Mouse (Mus musculus) brain, embryonic 14.5 days (tissue): ENCODE data around the gene Asb13.

ENCODE experiments used
- CTCF ChIP-seq: fragments of 200-500 bp; IDR thresholded peaks from 2 replicates; pipeline ENCODE4 v1.5.1; 2012; ENCODE audit warnings: inconsistent platforms, mild to moderate bottlenecking, moderate library complexity, borderline replicate concordance; ENCODE audit not compliant: insufficient read depth, insufficient read length; ENCODE audit errors: extremely low read depth
- POLR2A ChIP-seq: fragments of 200-500 bp; IDR thresholded peaks from 2 replicates; pipeline ENCODE4 v1.6.1; 2012; ENCODE audit warnings: mild to moderate bottlenecking, inconsistent platforms, borderline replicate concordance; ENCODE audit not compliant: poor library complexity, insufficient read depth, insufficient read length, severe bottlenecking; ENCODE audit errors: extremely low read depth

GRCm38 (mm10) chr13:3650569-3650968, 16.7 kb downstream of the Asb13 start:
- TF ChIP-seq POLR2A (no peak), CTCF (no peak)
